Mouse (Mus musculus) thymus, adult 2 months (tissue): ENCODE data around the gene Apmap. TPM values are rescaled to one million over a fixed set of nuclear protein-coding genes. Genes with fewer than 3 reads are reported as not detected.

Source experiments
- DNase-seq: peaks from one replicate; pipeline ENCODE4 v3.0.0; 2021
- H3K27ac ChIP-seq: fragments of 200-500 bp; 2 replicates; pipeline ENCODE4 v1.5.1; 2012; ENCODE audit warnings: low read length, control low read depth; ENCODE audit not compliant: control insufficient read depth, insufficient read depth
- H3K27me3 ChIP-seq: fragments of 200-500 bp; 2 replicates; pipeline ENCODE4 v1.6.1; 2012; ENCODE audit warnings: mild to moderate bottlenecking, low read length, moderate library complexity, mixed read lengths; ENCODE audit not compliant: control insufficient read depth, insufficient read depth
- H3K36me3 ChIP-seq: fragments of 200-500 bp; 2 replicates; pipeline ENCODE4 v1.6.1; 2012; ENCODE audit warnings: mild to moderate bottlenecking, low read length, moderate library complexity; ENCODE audit not compliant: control insufficient read depth, insufficient read depth
- H3K4me1 ChIP-seq: fragments of 200-500 bp; replicated peaks from 2 replicates; pipeline ENCODE4 v1.6.1; 2012; ENCODE audit warnings: low read length; ENCODE audit not compliant: control insufficient read depth, insufficient read depth
- H3K4me3 ChIP-seq: fragments of 200-500 bp; 2 replicates; pipeline ENCODE4 v1.5.1; 2012; ENCODE audit warnings: mild to moderate bottlenecking, low read length, control low read depth, moderate library complexity; ENCODE audit not compliant: control insufficient read depth, insufficient read depth
- CTCF ChIP-seq: fragments of 200-500 bp; IDR thresholded peaks from 2 replicates; pipeline ENCODE4 v1.5.1; 2012; ENCODE audit warnings: mild to moderate bottlenecking, control low read depth, low read length, moderate library complexity, borderline replicate concordance; ENCODE audit not compliant: control insufficient read depth, poor library complexity, insufficient read depth; ENCODE audit errors: extremely low read depth
- POLR2A ChIP-seq: fragments of 200-500 bp; IDR thresholded peaks from 2 replicates; pipeline ENCODE4 v1.6.1; 2012; ENCODE audit warnings: mild to moderate bottlenecking, low read length, control low read depth, moderate library complexity; ENCODE audit not compliant: control insufficient read depth, poor library complexity, insufficient read depth; ENCODE audit errors: extremely low read depth
- WGBS: fragments of 180-500 bp; shearing (Covaris S2); methylation state at CpG from one replicate; pipeline ENCODE4 v1.1.7; 2018; 5-methylcytosine and 5-hydroxymethylcytosine counted together
- polyA plus RNA-seq: library from polyadenylated mRNA; depleted of rRNA; stranded (reverse); fragments of >200 nt; gene quantifications from 2 replicates; pipeline ENCODE4 v1.2.3, GENCODE M21; 2012

Gene Apmap
- polyA plus RNA-seq, 1 experiment, result 53.0 TPM

GRCm38 (mm10) chr2:150650511-150651074 lies 42.2 kb upstream of the Apmap start:
- peaks cover 16% of the 10 kb centered on the region for H3K4me1 ChIP-seq
- H3K4me3 ChIP-seq, result no peak overlapping the region
- 96% methylated on average over 7 of the region's 7 CpGs for WGBS
- H3K27me3 ChIP-seq, result no peaks in the 10 kb centered on the region
- no peak for DNase-seq
- H3K27ac ChIP-seq, result no peak overlapping the region
- TF ChIP-seq POLR2A (no peak), CTCF (no peak)
- H3K36me3 ChIP-seq, result no peaks in the 10 kb centered on the region; the same call in 1 of the 2 replicates

GRCm38 (mm10) chr2:150648300-150648895 lies 40.0 kb upstream of the Apmap start:
- H3K4me3 ChIP-seq, result no peak overlapping the region
- DNase-seq, result no peak
- no peak for TF ChIP-seq CTCF
- no peak for TF ChIP-seq POLR2A
- H3K27me3 ChIP-seq, result no peaks in the 10 kb centered on the region
- no peak overlapping the region; the same call in 1 of the 2 replicates for H3K27ac ChIP-seq
- WGBS, result 87% methylated on average over 13 of the region's 13 CpGs
- H3K4me1 ChIP-seq, result peaks cover 16% of the 10 kb centered on the region
- H3K36me3 ChIP-seq, result no peaks in the 10 kb centered on the region

GRCm38 (mm10) chr2:150647681-150648299 lies 39.4 kb upstream of the Apmap start:
- DNase-seq, result no peak
- no peak for TF ChIP-seq POLR2A
- no peak for TF ChIP-seq CTCF
- Histone ChIP-seq H3K36me3 (peaks cover 2% of the 10 kb centered on the region; the same call in 1 of the 2 replicates), H3K27me3 (no peaks in the 10 kb centered on the region), H3K4me1 (peaks cover 16% of the 10 kb centered on the region), H3K27ac (no peak overlapping the region), H3K4me3 (no peak overlapping the region)
- WGBS, result 85% methylated on average over 14 of the region's 14 CpGs

- H3K27me3 ChIP-seq, result no peaks in the 10 kb centered on the region
- peaks cover 16% of the 10 kb centered on the region for H3K4me1 ChIP-seq
- TF ChIP-seq CTCF (no peak), POLR2A (no peak)
- no peak overlapping the region for H3K4me3 ChIP-seq
- H3K36me3 ChIP-seq, result peaks cover 11% of the 10 kb centered on the region
- 36% methylated on average over 8 of the region's 8 CpGs for WGBS
- DNase-seq, result no peak
- H3K27ac ChIP-seq, result no peak overlapping the region
These were observed 38.2 kb upstream of the Apmap start for GRCm38 (mm10) chr2:150646411-150647121.

- DNase-seq, result no peak
- peaks cover 12% of the 10 kb centered on the region for H3K4me1 ChIP-seq
- no peak overlapping the region for H3K4me3 ChIP-seq
- no peak overlapping the region for H3K27ac ChIP-seq
- peaks cover 21% of the 10 kb centered on the region for H3K36me3 ChIP-seq
- 95% methylated on average over 4 of the region's 4 CpGs for WGBS
- H3K27me3 ChIP-seq, result no peaks in the 10 kb centered on the region
- TF ChIP-seq CTCF (no peak), POLR2A (no peak)
These were observed 36.9 kb upstream of the Apmap start for GRCm38 (mm10) chr2:150645225-150645624.

GRCm38 (mm10) chr2:150643726-150644415 lies 35.5 kb upstream of the Apmap start:
- WGBS, result 98% methylated on average over 8 of the region's 8 CpGs
- no peak overlapping the region for H3K4me3 ChIP-seq
- H3K4me1 ChIP-seq, result peaks cover 12% of the 10 kb centered on the region
- H3K36me3 ChIP-seq, result peaks cover 32% of the 10 kb centered on the region
- no peaks in the 10 kb centered on the region for H3K27me3 ChIP-seq
- TF ChIP-seq CTCF (no peak), POLR2A (no peak)
- DNase-seq, result no peak
- no peak overlapping the region for H3K27ac ChIP-seq
